Mouse (Mus musculus): ENCODE data around the gene Pnpla3. TPM values are rescaled to one million over a fixed set of nuclear protein-coding genes. Genes with fewer than 3 reads are reported as not detected.
A peak's percentile ranks its signal among the peaks of the same experiment; 100 is the strongest.

Gene Pnpla3
- polyA plus RNA-seq (2012; rRNA removed): 9.2 and 12.4 TPM in 2 replicates

GRCm38 (mm10) chr15:84167600-84167999 is at the start of gene Pnpla3:
Gene Pnpla3 (plus strand): TSS chr15:84167837.
- TF ChIP-seq POLR2A (IDR thresholded peaks at IDR 0.05; ENCODE audit: borderline replicate concordance, extremely low read depth, insufficient read depth, insufficient read length, poor library complexity, severe bottlenecking) (peak; percentile 47; the same call in 1 of the 2 replicates), CTCF (IDR thresholded peaks at IDR 0.05; ENCODE audit: borderline replicate concordance, extremely low read depth, insufficient read depth, insufficient read length) (peak; percentile 15; the same call in 1 of the 2 replicates)
- DNase-seq (ENCODE audit: low read depth): peak; percentile 99

GRCm38 (mm10) chr15:84120612-84121011 is 47.0 kb upstream of the Pnpla3 start:
- peak; percentile 62 for DNase-seq (ENCODE audit: low read depth)
- TF ChIP-seq CTCF (IDR thresholded peaks at IDR 0.05; ENCODE audit: borderline replicate concordance, extremely low read depth, insufficient read depth, insufficient read length): peak; percentile 65
- TF ChIP-seq POLR2A (IDR thresholded peaks at IDR 0.05; ENCODE audit: borderline replicate concordance, extremely low read depth, insufficient read depth, insufficient read length, poor library complexity, severe bottlenecking): no peak

GRCm38 (mm10) chr15:84121036-84121435 is 46.6 kb upstream of the Pnpla3 start:
- TF ChIP-seq CTCF (IDR thresholded peaks at IDR 0.05; ENCODE audit: borderline replicate concordance, extremely low read depth, insufficient read depth, insufficient read length) (no peak), POLR2A (IDR thresholded peaks at IDR 0.05; ENCODE audit: borderline replicate concordance, extremely low read depth, insufficient read depth, insufficient read length, poor library complexity, severe bottlenecking) (no peak)
- no peak for DNase-seq (ENCODE audit: low read depth)

DNA sequence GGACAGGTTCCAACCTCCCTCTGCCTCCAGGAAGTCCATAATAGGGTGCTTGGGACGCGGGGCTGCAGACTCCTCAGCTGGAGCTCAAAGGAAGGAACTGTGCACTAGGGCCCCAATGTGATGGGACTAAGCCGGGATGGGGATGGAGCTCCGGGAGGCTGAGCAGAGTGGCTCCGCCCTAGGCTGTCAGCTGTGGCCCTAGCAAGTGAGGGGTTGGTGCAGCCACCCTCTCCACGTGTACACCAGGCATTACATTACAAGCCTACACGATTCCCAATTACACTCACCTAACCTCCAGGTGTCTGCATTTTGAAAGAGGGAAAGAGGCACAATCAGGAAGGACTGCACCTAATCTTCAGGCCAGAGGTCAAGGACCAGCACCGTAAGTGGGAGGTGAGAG is 44.6 kb upstream of the Pnpla3 start, which contains the start of gene Pnpla5:
Gene Pnpla5, minus strand, starts transcription at position 101 of the 400 bp plus-strand sequence.
- no peak for TF ChIP-seq CTCF (IDR thresholded peaks at IDR 0.05; ENCODE audit: borderline replicate concordance, extremely low read depth, insufficient read depth, insufficient read length)
- no peak for TF ChIP-seq POLR2A (IDR thresholded peaks at IDR 0.05; ENCODE audit: borderline replicate concordance, extremely low read depth, insufficient read depth, insufficient read length, poor library complexity, severe bottlenecking)
- DNase-seq (ENCODE audit: low read depth): no peak

- 0 out of 2 replicates have a peak, but pooled peaks have one; percentile 6 for TF ChIP-seq CTCF (IDR thresholded peaks at IDR 0.05; ENCODE audit: borderline replicate concordance, extremely low read depth, insufficient read depth, insufficient read length)
- TF ChIP-seq POLR2A (IDR thresholded peaks at IDR 0.05; ENCODE audit: borderline replicate concordance, extremely low read depth, insufficient read depth, insufficient read length, poor library complexity, severe bottlenecking): no peak
- DNase-seq (ENCODE audit: low read depth): no peak
Measured at GRCm38 (mm10) chr15:84124086-84124485, 43.6 kb upstream of the Pnpla3 start.

DNA sequence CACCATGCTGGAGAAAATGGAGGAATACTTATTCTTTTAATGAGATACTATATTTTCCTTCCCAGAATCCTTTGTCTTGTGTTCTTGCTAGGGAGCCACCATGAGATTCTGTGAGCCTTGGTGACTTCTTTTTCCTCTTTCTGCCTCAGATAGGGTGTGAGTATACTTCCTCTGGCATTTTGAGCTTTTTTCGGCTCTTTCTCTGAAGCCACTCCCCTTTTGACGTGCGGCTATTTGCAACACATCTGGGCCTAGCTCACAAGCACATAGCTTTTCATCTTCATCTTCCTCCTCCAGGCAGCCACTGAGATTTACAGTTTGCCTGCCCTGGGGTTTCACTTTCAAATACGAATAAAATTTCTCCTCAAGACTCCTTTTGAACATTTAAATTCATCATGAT is 41.2 kb upstream of the Pnpla3 start:
- no peak for TF ChIP-seq POLR2A (IDR thresholded peaks at IDR 0.05; ENCODE audit: borderline replicate concordance, extremely low read depth, insufficient read depth, insufficient read length, poor library complexity, severe bottlenecking)
- TF ChIP-seq CTCF (IDR thresholded peaks at IDR 0.05; ENCODE audit: borderline replicate concordance, extremely low read depth, insufficient read depth, insufficient read length): no peak
- DNase-seq (ENCODE audit: low read depth): no peak

DNA sequence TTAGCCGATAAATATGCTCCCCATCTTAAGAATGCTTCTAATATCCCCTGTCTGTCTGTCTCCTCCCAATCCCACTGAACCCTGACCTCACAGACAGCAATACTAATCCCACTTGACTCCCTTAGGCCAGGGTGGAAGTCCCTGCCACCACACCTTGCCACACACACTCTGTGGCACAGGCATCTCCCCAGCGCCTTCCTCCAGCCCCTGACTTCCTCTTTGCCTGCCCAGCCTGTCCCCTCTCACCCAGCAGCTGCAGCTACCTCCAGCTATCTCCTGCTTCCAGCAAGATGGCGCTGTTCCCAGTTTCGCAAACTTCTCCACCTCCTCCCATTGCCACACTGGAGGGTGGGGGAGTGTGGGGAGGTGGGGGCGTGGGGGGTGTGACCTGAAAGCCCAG is 40.8 kb upstream of the Pnpla3 start:
- no peak for TF ChIP-seq CTCF (IDR thresholded peaks at IDR 0.05; ENCODE audit: borderline replicate concordance, extremely low read depth, insufficient read depth, insufficient read length)
- TF ChIP-seq POLR2A (IDR thresholded peaks at IDR 0.05; ENCODE audit: borderline replicate concordance, extremely low read depth, insufficient read depth, insufficient read length, poor library complexity, severe bottlenecking): no peak
- no peak for DNase-seq (ENCODE audit: low read depth)

DNA sequence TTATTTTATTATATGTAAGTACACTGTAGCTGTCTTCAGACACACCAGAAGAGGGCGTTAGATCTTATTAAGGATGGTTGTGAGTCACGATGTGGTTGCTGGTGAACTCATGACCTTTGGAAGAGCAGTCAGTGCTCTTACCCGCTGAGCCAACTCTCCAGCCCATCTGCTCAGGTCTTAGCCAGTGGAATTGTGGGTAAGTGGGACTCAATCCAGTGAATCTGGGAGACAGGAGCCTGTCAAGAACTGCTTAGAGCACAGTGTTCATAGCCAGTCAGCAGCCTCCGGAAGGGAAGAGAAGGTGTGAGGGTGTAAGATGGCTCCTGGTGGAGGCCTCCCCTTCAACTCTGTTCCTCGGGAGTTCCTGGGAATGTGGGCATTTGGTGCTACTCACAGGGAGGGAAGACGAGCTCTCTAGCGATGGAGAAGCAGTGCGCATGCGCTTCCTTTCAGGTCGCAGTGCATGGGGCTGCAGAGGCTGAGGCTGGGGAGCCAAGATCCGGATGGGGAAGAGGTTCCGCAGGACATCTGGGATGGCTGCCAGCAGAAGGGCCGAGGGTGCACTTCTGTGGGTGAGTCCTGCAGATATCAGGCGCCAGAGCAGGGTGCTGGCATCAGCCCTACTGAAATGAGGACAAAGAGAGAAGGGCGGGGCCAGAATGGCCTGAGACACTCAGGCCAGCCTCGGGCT is 36.4 kb upstream of the Pnpla3 start:
- TF ChIP-seq CTCF (IDR thresholded peaks at IDR 0.05; ENCODE audit: borderline replicate concordance, extremely low read depth, insufficient read depth, insufficient read length) (no peak), POLR2A (IDR thresholded peaks at IDR 0.05; ENCODE audit: borderline replicate concordance, extremely low read depth, insufficient read depth, insufficient read length, poor library complexity, severe bottlenecking) (no peak)
- DNase-seq (ENCODE audit: low read depth): peak; percentile 67

DNA sequence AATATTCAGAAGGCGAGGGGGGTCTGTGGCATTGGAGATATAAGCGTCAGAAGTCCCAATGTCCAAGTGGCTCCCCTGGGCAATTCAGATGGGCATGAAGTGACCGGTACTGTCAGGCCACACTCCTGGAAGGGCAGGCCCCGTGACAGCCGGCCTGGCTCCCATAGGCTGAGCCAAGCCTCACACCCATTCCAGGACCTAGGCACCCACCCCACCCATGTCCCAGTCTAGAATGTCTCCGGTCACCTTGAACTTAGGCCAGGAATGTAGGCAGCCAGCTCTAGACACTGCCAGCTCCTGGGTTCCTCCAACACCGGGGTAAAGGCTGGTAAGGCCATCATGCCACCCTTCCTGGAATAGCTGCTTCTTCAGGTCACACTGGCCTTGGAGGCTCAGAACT is 35.7 kb upstream of the Pnpla3 start:
- no peak for TF ChIP-seq CTCF (IDR thresholded peaks at IDR 0.05; ENCODE audit: borderline replicate concordance, extremely low read depth, insufficient read depth, insufficient read length)
- no peak for TF ChIP-seq POLR2A (IDR thresholded peaks at IDR 0.05; ENCODE audit: borderline replicate concordance, extremely low read depth, insufficient read depth, insufficient read length, poor library complexity, severe bottlenecking)
- no peak for DNase-seq (ENCODE audit: low read depth)

- TF ChIP-seq POLR2A (IDR thresholded peaks at IDR 0.05; ENCODE audit: borderline replicate concordance, extremely low read depth, insufficient read depth, insufficient read length, poor library complexity, severe bottlenecking) (no peak), CTCF (IDR thresholded peaks at IDR 0.05; ENCODE audit: borderline replicate concordance, extremely low read depth, insufficient read depth, insufficient read length) (no peak)
- no peak for DNase-seq (ENCODE audit: low read depth)
Measured at GRCm38 (mm10) chr15:84133440-84133839, 34.2 kb upstream of the Pnpla3 start.

DNA sequence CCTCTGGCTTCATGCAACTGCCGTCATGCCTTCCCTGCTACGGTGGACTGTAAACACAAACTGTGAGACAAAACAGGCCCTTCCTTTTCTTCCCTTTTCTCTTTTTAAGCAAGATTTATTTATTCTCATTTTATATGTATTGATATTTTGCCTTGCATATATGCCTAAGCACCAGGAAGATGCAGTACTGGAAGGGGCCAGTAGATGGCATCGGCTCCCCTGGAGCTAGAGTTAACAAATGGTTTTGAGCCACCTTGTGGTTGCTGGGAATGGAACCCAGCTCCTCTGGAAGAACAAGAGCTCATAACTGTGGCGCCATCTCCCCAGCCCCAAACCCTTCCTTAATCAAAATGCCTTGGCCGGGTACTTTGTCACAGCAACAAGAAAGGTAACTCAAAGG is 32.2 kb upstream of the Pnpla3 start:
- peak; percentile 65; the same call in 1 of the 2 replicates for TF ChIP-seq CTCF (IDR thresholded peaks at IDR 0.05; ENCODE audit: borderline replicate concordance, extremely low read depth, insufficient read depth, insufficient read length)
- no peak for TF ChIP-seq POLR2A (IDR thresholded peaks at IDR 0.05; ENCODE audit: borderline replicate concordance, extremely low read depth, insufficient read depth, insufficient read length, poor library complexity, severe bottlenecking)
- DNase-seq (ENCODE audit: low read depth): peak; percentile 27
